Comparison of ENCODE assay signal across 8 mouse cellular contexts in genomic region chr1:182504223-182504622, GRCm38 (mm10). TPM values are rescaled to one million over a fixed set of nuclear protein-coding genes. Genes with fewer than 3 reads are reported as not detected.
DNase-seq lines count a peak whose midpoint lies in the region; ATAC-seq and TF ChIP-seq lines count a peak whose summit lies in the region.

No protein-coding gene starts in this region.

- peaks cover 6% of the 10 kb centered on the region for H3K36me3 ChIP-seq in liver, embryonic 11.5 days (ENCODE audit: control insufficient read depth, insufficient read depth, low read length)

- peak overlapping the region; percentile 13 for H3K4me2 ChIP-seq in liver, embryonic 11.5 days

- DNase-seq in urinary bladder, postnatal 25 days (ENCODE audit: low spot score), result peak; percentile 68
- DNase-seq in urinary bladder, adult 2 months (ENCODE audit: low spot score), result no peak
- peak; percentile 40 for DNase-seq in embryo, embryonic 10.5 days (ENCODE audit: low spot score)
- DNase-seq in heart, postnatal 36 days, result peak; percentile 71 to 72
- peak; percentile 51 for DNase-seq in liver, embryonic 11.5 days (ENCODE audit: low spot score)
- DNase-seq in cerebellum, postnatal 4 days (ENCODE audit: low spot score in 2 of 2), result no peak
- no peak for DNase-seq in left cerebral cortex, adult 2 months (ENCODE audit: extremely low spot score in 1 of 2, low spot score in 2 of 2)

- intact Hi-C loops in heart, postnatal 36 days (cut with DNase I), result no loop called here
- intact Hi-C loops in left cerebral cortex, adult 2 months (cut with DNase I), result no loop called here

- ATAC-seq in liver, embryonic 11.5 days (replicated peaks; ENCODE audit: low FRiP score), result peak; percentile 68

- peaks cover 45% of the 10 kb centered on the region for H3K4me1 ChIP-seq in liver, embryonic 11.5 days (replicated peaks; ENCODE audit: control insufficient read depth, insufficient read depth, low read length)
- H3K4me1 ChIP-seq in olfactory bulb, adult 2 months (ENCODE audit: control insufficient read depth, insufficient read depth, low read length), result peaks cover 61% of the 10 kb centered on the region

- H3K4me3 ChIP-seq in liver, embryonic 11.5 days (ENCODE audit: low read depth, low read length), result no peak overlapping the region
- H3K4me3 ChIP-seq in olfactory bulb, adult 2 months (ENCODE audit: insufficient read depth, low read depth, low read length), result no peak overlapping the region
- no peak overlapping the region for H3K4me3 ChIP-seq in left cerebral cortex, adult 2 months

- H3K27me3 ChIP-seq in liver, embryonic 11.5 days (replicated peaks; ENCODE audit: control insufficient read depth, insufficient read depth, low read length), result no peaks in the 10 kb centered on the region

- 13% methylated on average over 4 of the region's 4 CpGs for WGBS in liver, embryonic 11.5 days
- WGBS in olfactory bulb, adult 2 months, result 13% methylated on average over 4 of the region's 4 CpGs

- no peak for TF ChIP-seq POLR2A in olfactory bulb, adult 2 months (IDR thresholded peaks at IDR 0.05; ENCODE audit: insufficient read depth, low read depth, low read length)

- H3K9me3 ChIP-seq in liver, embryonic 11.5 days (ENCODE audit: control insufficient read depth, low read length), result no peaks in the 10 kb centered on the region

- no peak for TF ChIP-seq CTCF in olfactory bulb, adult 2 months (IDR thresholded peaks at IDR 0.05; ENCODE audit: insufficient read depth, low read depth, low read length)
- TF ChIP-seq CTCF in left cerebral cortex, adult 2 months (IDR thresholded peaks at IDR 0.05), result no peak

- peak overlapping the region; percentile 28; the same call in 1 of the 2 replicates for H3K27ac ChIP-seq in liver, embryonic 11.5 days (ENCODE audit: low read depth, low read length)
- H3K27ac ChIP-seq in olfactory bulb, adult 2 months (ENCODE audit: insufficient read depth, low read depth, low read length), result peak overlapping the region; percentile 31
- no peak overlapping the region for H3K27ac ChIP-seq in left cerebral cortex, adult 2 months

- no peak overlapping the region for H3K9ac ChIP-seq in liver, embryonic 11.5 days (ENCODE audit: low read depth, low read length)

RNA-seq across cellular contexts. Expression of gene Capn2, which starts 13.2 kb away (rescaled TPM):
- 98.2 and 103 TPM in 2 replicates for polyA plus RNA-seq in urinary bladder, adult 2 months (2012; rRNA removed)
- total RNA-seq in heart, postnatal 36 days (2021), result 10 to 100 TPM; 58.7 to 79.0 TPM
- polyA plus RNA-seq in liver, embryonic 11.5 days (2014; fragmentation: Nextera tagmentation; extraction: Ambion mirVana), result 49.5 and 51.4 TPM in 2 replicates
- polyA plus RNA-seq in olfactory bulb, adult 2 months (2012; ENCODE audit: insufficient read depth, insufficient read length, low replicate concordance, missing spikeins), result not detected in 2 replicates
- total RNA-seq in left cerebral cortex, adult 2 months (2021), result 10 to 100 TPM; 61.2 to 63.7 TPM

Comparison
In these comparisons a context has a peak if more than half of its experiments do, and no peak if none do; other contexts are left out.
1. DNase-seq: peak in urinary bladder, postnatal 25 days (single experiment), embryo, embryonic 10.5 days (single experiment), heart, postnatal 36 days (2 of 2) and liver, embryonic 11.5 days (single experiment); none in urinary bladder, adult 2 months (single experiment), cerebellum, postnatal 4 days (0 of 2) and left cerebral cortex, adult 2 months (0 of 2).